Mouse (Mus musculus): ENCODE measurements around the gene Trim71. TPM values are rescaled to one million over a fixed set of nuclear protein-coding genes. Genes with fewer than 3 reads are reported as not detected.

The Trim71 gene
- polyA plus RNA-seq, 1 experiment from 2014 or later, result 0.15 TPM

- Histone ChIP-seq H3K9me3 (no peaks in the 10 kb centered on the region), H3K27ac (no peak overlapping the region), H3K4me3 (no peak overlapping the region), H3K9ac (no peak overlapping the region), H3K4me2 (no peak overlapping the region), H3K36me3 (replicated peaks) (no peaks in the 10 kb centered on the region), H3K27me3 (replicated peaks) (no peaks in the 10 kb centered on the region), H3K4me1 (no peaks in the 10 kb centered on the region)
- no peak for ATAC-seq (replicated peaks)
- WGBS, result 65% methylated on average over 9 of the region's 9 CpGs
Observed at GRCm38 (mm10) chr9:114518812-114519477, 45.2 kb downstream of the Trim71 start.

- ATAC-seq (replicated peaks), result no peak
- no peaks in the 10 kb centered on the region for H3K4me1 ChIP-seq
- 77% methylated on average over 13 of the region's 13 CpGs for WGBS
- no peak overlapping the region for H3K4me2 ChIP-seq
- no peak overlapping the region for H3K27ac ChIP-seq
- H3K9ac ChIP-seq, result no peak overlapping the region
- no peaks in the 10 kb centered on the region for H3K27me3 ChIP-seq (replicated peaks)
- no peak overlapping the region for H3K4me3 ChIP-seq
- H3K36me3 ChIP-seq (replicated peaks), result no peaks in the 10 kb centered on the region
- 0 out of 2 replicates have a peak, but pooled peaks cover 7% of the 10 kb centered on the region for H3K9me3 ChIP-seq
Observed at GRCm38 (mm10) chr9:114517924-114518497, 46.2 kb downstream of the Trim71 start.

- Histone ChIP-seq H3K27me3 (replicated peaks) (no peaks in the 10 kb centered on the region), H3K9ac (no peak within 1 kb of the TSS), H3K4me3 (no peak within 1 kb of the TSS), H3K4me1 (no peaks in the 10 kb centered on the region), H3K36me3 (replicated peaks) (no peaks in the 10 kb centered on the region), H3K9me3 (peaks cover 10% of the 10 kb centered on the region; the same call in 1 of the 2 replicates), H3K27ac (no peak within 1 kb of the TSS), H3K4me2 (no peak within 1 kb of the TSS)
- 85% methylated on average over 11 of the region's 11 CpGs for WGBS
- no peak for ATAC-seq (replicated peaks)
Observed at GRCm38 (mm10) chr9:114515364-114515763, 48.8 kb downstream of the Trim71 start, which contains the start of gene C130032M10Rik. Gene C130032M10Rik, plus strand, starts transcription at chr9:114515697.

- Histone ChIP-seq H3K4me1 (no peaks in the 10 kb centered on the region), H3K27me3 (replicated peaks) (no peaks in the 10 kb centered on the region), H3K4me2 (no peak overlapping the region), H3K9ac (no peak overlapping the region), H3K27ac (no peak overlapping the region), H3K36me3 (replicated peaks) (no peaks in the 10 kb centered on the region), H3K9me3 (peaks cover 10% of the 10 kb centered on the region; the same call in 1 of the 2 replicates), H3K4me3 (no peak overlapping the region)
- WGBS, result 97% methylated on average over 21 of the region's 21 CpGs
- ATAC-seq (replicated peaks), result no peak
Observed at GRCm38 (mm10) chr9:114512831-114513230, 51.3 kb downstream of the Trim71 start.

- Histone ChIP-seq H3K9me3 (peaks cover 10% of the 10 kb centered on the region; the same call in 1 of the 2 replicates), H3K4me1 (no peaks in the 10 kb centered on the region), H3K27me3 (replicated peaks) (no peaks in the 10 kb centered on the region), H3K27ac (no peak overlapping the region), H3K4me2 (no peak overlapping the region), H3K36me3 (replicated peaks) (no peaks in the 10 kb centered on the region), H3K4me3 (no peak overlapping the region), H3K9ac (no peak overlapping the region)
- 95% methylated on average over 9 of the region's 9 CpGs for WGBS
- ATAC-seq (replicated peaks), result no peak
Observed at GRCm38 (mm10) chr9:114509785-114510184, 54.4 kb downstream of the Trim71 start.

- whole genome bisulfite sequencing, result 92% methylated on average over 9 of the region's 9 CpGs
- Histone ChIP-seq H3K27me3 (replicated peaks) (no peaks in the 10 kb centered on the region), H3K36me3 (replicated peaks) (no peaks in the 10 kb centered on the region), H3K4me3 (no peak overlapping the region), H3K4me1 (no peaks in the 10 kb centered on the region), H3K9me3 (no peaks in the 10 kb centered on the region), H3K9ac (no peak overlapping the region), H3K4me2 (no peak overlapping the region), H3K27ac (no peak overlapping the region)
- no peak for ATAC-seq (replicated peaks)
Observed at GRCm38 (mm10) chr9:114507421-114507820, 56.7 kb downstream of the Trim71 start.

GRCm38 (mm10) chr9:114506564-114506963, 57.6 kb downstream of the Trim71 start:
- no peak overlapping the region for H3K4me2 ChIP-seq
- no peaks in the 10 kb centered on the region for H3K9me3 ChIP-seq
- no peak for ATAC-seq (replicated peaks)
- no peaks in the 10 kb centered on the region for H3K27me3 ChIP-seq (replicated peaks)
- H3K27ac ChIP-seq, result no peak overlapping the region
- H3K4me3 ChIP-seq, result no peak overlapping the region
- H3K9ac ChIP-seq, result no peak overlapping the region
- no peaks in the 10 kb centered on the region for H3K4me1 ChIP-seq
- WGBS, result 87% methylated on average over 4 of the region's 4 CpGs
- no peaks in the 10 kb centered on the region for H3K36me3 ChIP-seq (replicated peaks)

GRCm38 (mm10) chr9:114504816-114505215, 59.4 kb downstream of the Trim71 start, which contains the start of gene Ccr4:
Gene Ccr4, minus strand, starts transcription at chr9:114504916.
- H3K27ac ChIP-seq, result no peak within 1 kb of the TSS
- ATAC-seq (replicated peaks), result no peak
- no peaks in the 10 kb centered on the region for H3K4me1 ChIP-seq
- H3K9me3 ChIP-seq, result no peaks in the 10 kb centered on the region
- H3K27me3 ChIP-seq (replicated peaks), result 0 out of 2 replicates have a peak, but pooled peaks cover 3% of the 10 kb centered on the region
- no peaks in the 10 kb centered on the region for H3K36me3 ChIP-seq (replicated peaks)
- no peak within 1 kb of the TSS for H3K4me3 ChIP-seq
- WGBS, result 90% methylated on average over 9 of the region's 9 CpGs
- no peak within 1 kb of the TSS for H3K9ac ChIP-seq
- no peak within 1 kb of the TSS for H3K4me2 ChIP-seq

GRCm38 (mm10) chr9:114502711-114503427, 61.3 kb downstream of the Trim71 start:
- Histone ChIP-seq H3K27me3 (replicated peaks) (0 out of 2 replicates have a peak, but pooled peaks cover 4% of the 10 kb centered on the region), H3K9me3 (no peaks in the 10 kb centered on the region), H3K27ac (no peak overlapping the region), H3K36me3 (replicated peaks) (no peaks in the 10 kb centered on the region), H3K4me1 (no peaks in the 10 kb centered on the region), H3K9ac (no peak overlapping the region), H3K4me3 (no peak overlapping the region), H3K4me2 (no peak overlapping the region)
- WGBS, result 72% methylated on average over 15 of the region's 15 CpGs
- ATAC-seq (replicated peaks), result no peak

GRCm38 (mm10) chr9:114501913-114502312, 62.3 kb downstream of the Trim71 start:
- H3K9me3 ChIP-seq, result no peaks in the 10 kb centered on the region
- 96% methylated on average over 11 of the region's 11 CpGs for WGBS
- H3K4me2 ChIP-seq, result no peak overlapping the region
- no peak overlapping the region for H3K9ac ChIP-seq
- H3K36me3 ChIP-seq (replicated peaks), result no peaks in the 10 kb centered on the region
- no peak overlapping the region for H3K27ac ChIP-seq
- H3K27me3 ChIP-seq (replicated peaks), result 0 out of 2 replicates have a peak, but pooled peaks cover 4% of the 10 kb centered on the region
- H3K4me1 ChIP-seq, result no peaks in the 10 kb centered on the region
- no peak overlapping the region for H3K4me3 ChIP-seq
- no peak for ATAC-seq (replicated peaks)

GRCm38 (mm10) chr9:114501111-114501510, 63.1 kb downstream of the Trim71 start:
- Histone ChIP-seq H3K9ac (no peak overlapping the region), H3K36me3 (replicated peaks) (no peaks in the 10 kb centered on the region), H3K4me3 (no peak overlapping the region), H3K9me3 (no peaks in the 10 kb centered on the region), H3K27ac (no peak overlapping the region), H3K4me1 (no peaks in the 10 kb centered on the region), H3K27me3 (replicated peaks) (0 out of 2 replicates have a peak, but pooled peaks cover 4% of the 10 kb centered on the region), H3K4me2 (no peak overlapping the region)
- WGBS, result 94% methylated on average over 7 of the region's 7 CpGs
- ATAC-seq (replicated peaks), result no peak

- H3K27ac ChIP-seq, result no peak overlapping the region
- H3K4me3 ChIP-seq, result no peak overlapping the region
- no peak for ATAC-seq (replicated peaks)
- 27% methylated on average over 15 of the region's 15 CpGs for WGBS
- no peaks in the 10 kb centered on the region for H3K36me3 ChIP-seq (replicated peaks)
- H3K9ac ChIP-seq, result no peak overlapping the region
- no peaks in the 10 kb centered on the region for H3K4me1 ChIP-seq
- H3K4me2 ChIP-seq, result no peak overlapping the region
- H3K27me3 ChIP-seq (replicated peaks), result 0 out of 2 replicates have a peak, but pooled peaks cover 4% of the 10 kb centered on the region
- H3K9me3 ChIP-seq, result no peaks in the 10 kb centered on the region
Observed at GRCm38 (mm10) chr9:114499783-114500515, 64.2 kb downstream of the Trim71 start.
